Mouse (Mus musculus) liver, postnatal 0 days (tissue): ENCODE measurements around the gene Gm20388.

Source experiments
- CTCF ChIP-seq: sonication (generic); IDR thresholded peaks from 2 replicates; pipeline ENCODE4 v1.5.1; 2016; ENCODE audit warnings: antibody characterized with exemption, low read depth
- EP300 ChIP-seq: IDR thresholded peaks from 2 replicates; pipeline ENCODE4 v1.6.1; 2016; ENCODE audit warnings: antibody characterized with exemption, low read depth, mild to moderate bottlenecking

DNA sequence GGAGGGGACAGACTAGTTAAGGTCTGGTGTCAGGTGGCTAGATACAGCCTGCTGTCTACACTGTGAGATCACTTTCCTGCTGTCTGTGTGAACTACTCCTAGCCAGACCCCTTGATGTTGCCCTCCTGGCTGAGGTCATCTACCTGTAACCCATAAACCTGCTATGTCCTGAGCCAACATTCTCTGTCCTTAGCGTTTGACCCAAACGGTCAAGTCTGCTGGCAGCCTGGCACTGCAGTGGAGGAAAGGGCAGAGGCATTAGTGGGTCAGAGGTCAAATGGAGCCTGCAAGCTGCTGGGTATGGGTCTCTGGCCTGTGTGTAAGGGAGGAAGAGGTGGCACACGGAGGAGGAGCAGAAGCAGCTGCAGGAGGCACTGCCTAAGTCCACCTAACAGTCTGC, 4362.2 kb downstream of the Gm20388 start:
- no peak for TF ChIP-seq CTCF
- TF ChIP-seq EP300, result peak; percentile 25; the same call in 1 of the 2 replicates
